Mouse (Mus musculus): ENCODE results near the gene Cela1. TPM values are rescaled to one million over a fixed set of nuclear protein-coding genes. Genes with fewer than 3 reads are reported as not detected.

Gene Cela1
- polyA plus RNA-seq, 1 experiment, result 8.3 TPM

DNA sequence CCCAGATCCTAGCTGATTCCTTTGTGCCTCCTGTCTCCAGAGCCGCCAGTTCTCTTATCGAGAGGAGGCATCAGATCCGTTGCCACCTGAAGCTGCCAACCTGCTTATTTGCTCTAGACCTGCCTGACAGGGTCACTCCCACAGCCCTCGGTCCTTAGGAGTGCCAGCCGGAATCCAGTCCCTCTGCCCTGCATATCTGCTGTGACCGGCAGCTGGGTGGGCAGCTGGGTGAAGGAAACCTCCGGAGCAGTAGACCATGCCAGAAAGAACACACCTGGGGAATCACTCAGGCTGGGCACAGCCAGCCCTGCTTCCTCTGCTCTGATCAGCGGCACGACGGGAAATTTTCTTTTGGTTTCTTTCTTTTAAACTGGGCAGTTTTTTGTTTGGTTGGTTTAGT, 54.4 kb downstream of the Cela1 start:
- no peak for TF ChIP-seq CTCF (IDR thresholded peaks at IDR 0.05; ENCODE audit: borderline replicate concordance, insufficient read depth, low read depth, low read length)
- no peak for TF ChIP-seq POLR2A (IDR thresholded peaks at IDR 0.05; ENCODE audit: borderline replicate concordance, insufficient read depth, low read length)
- H3K4me3 ChIP-seq (replicated peaks; ENCODE audit: insufficient read depth, low read depth, low read length), result no peak overlapping the region
- DNase-seq, result no peak
- WGBS, result 84% methylated on average over 10 of the region's 10 CpGs
- H3K4me1 ChIP-seq (ENCODE audit: control insufficient read depth, insufficient read depth, low read length), result no peaks in the 10 kb centered on the region
- peaks cover 12% of the 10 kb centered on the region for H3K27me3 ChIP-seq (ENCODE audit: control insufficient read depth, insufficient read depth, low read length)
- H3K27ac ChIP-seq (ENCODE audit: insufficient read depth, low read length), result no peak overlapping the region

GRCm38 (mm10) chr15:100632323-100632722, 55.4 kb downstream of the Cela1 start:
- no peak for DNase-seq
- no peak overlapping the region for H3K4me3 ChIP-seq (replicated peaks; ENCODE audit: insufficient read depth, low read depth, low read length)
- no peaks in the 10 kb centered on the region for H3K4me1 ChIP-seq (ENCODE audit: control insufficient read depth, insufficient read depth, low read length)
- peaks cover 12% of the 10 kb centered on the region for H3K27me3 ChIP-seq (ENCODE audit: control insufficient read depth, insufficient read depth, low read length)
- 94% methylated on average over 5 of the region's 5 CpGs for WGBS
- TF ChIP-seq CTCF (IDR thresholded peaks at IDR 0.05; ENCODE audit: borderline replicate concordance, insufficient read depth, low read depth, low read length), result no peak
- no peak for TF ChIP-seq POLR2A (IDR thresholded peaks at IDR 0.05; ENCODE audit: borderline replicate concordance, insufficient read depth, low read length)
- no peak overlapping the region for H3K27ac ChIP-seq (ENCODE audit: insufficient read depth, low read length)

DNA sequence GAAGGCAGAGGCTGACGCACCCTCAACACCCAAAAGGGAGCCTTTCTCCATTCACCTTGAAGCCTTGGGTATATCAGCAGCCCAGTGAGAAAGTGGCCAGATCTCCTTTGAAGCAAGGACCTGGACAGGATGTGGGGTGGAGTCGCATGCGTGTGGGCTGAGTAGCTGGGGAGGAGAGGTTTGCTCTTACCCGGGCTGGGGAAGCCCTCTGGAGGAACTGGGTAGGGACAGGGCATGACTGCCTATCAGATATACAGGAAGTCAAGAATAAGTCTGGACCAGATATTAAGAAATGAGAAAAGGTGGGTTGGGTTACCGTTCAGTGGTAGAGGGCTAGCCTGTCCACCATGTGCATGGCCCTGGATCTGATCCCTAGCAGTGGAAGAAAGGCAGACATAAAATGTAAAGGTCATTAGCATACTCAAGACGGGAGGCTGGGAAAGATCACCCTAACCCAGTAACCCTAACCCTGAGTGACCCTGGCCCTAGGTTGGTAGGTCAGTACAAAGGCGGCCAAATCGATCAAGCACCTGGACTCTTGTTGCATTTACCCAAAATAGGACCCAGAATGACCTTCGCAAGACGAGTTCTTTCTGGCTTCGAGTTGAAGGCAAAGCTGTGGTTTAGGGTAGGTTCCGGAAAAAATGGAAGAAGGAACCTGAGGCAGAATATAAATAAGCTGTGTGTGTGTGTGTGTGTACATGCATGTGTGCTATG, 56.1 kb downstream of the Cela1 start:
- no peak overlapping the region for H3K4me3 ChIP-seq (replicated peaks; ENCODE audit: insufficient read depth, low read depth, low read length)
- H3K27ac ChIP-seq (ENCODE audit: insufficient read depth, low read length), result no peak overlapping the region
- TF ChIP-seq POLR2A (IDR thresholded peaks at IDR 0.05; ENCODE audit: borderline replicate concordance, insufficient read depth, low read length), result no peak
- no peak for TF ChIP-seq CTCF (IDR thresholded peaks at IDR 0.05; ENCODE audit: borderline replicate concordance, insufficient read depth, low read depth, low read length)
- DNase-seq, result no peak
- 93% methylated on average over 12 of the region's 12 CpGs for WGBS
- H3K27me3 ChIP-seq (ENCODE audit: control insufficient read depth, insufficient read depth, low read length), result peaks cover 10% of the 10 kb centered on the region
- H3K4me1 ChIP-seq (ENCODE audit: control insufficient read depth, insufficient read depth, low read length), result no peaks in the 10 kb centered on the region

- 78% methylated on average over 3 of the region's 3 CpGs for WGBS
- no peak overlapping the region for H3K4me3 ChIP-seq (replicated peaks; ENCODE audit: insufficient read depth, low read depth, low read length)
- no peak for DNase-seq
- H3K27ac ChIP-seq (ENCODE audit: insufficient read depth, low read length), result no peak overlapping the region
- no peaks in the 10 kb centered on the region for H3K4me1 ChIP-seq (ENCODE audit: control insufficient read depth, insufficient read depth, low read length)
- no peaks in the 10 kb centered on the region; the same call in 1 of the 2 replicates for H3K27me3 ChIP-seq (ENCODE audit: control insufficient read depth, insufficient read depth, low read length)
- TF ChIP-seq CTCF (IDR thresholded peaks at IDR 0.05; ENCODE audit: borderline replicate concordance, insufficient read depth, low read depth, low read length) (no peak), POLR2A (IDR thresholded peaks at IDR 0.05; ENCODE audit: borderline replicate concordance, insufficient read depth, low read length) (no peak)
Measured at GRCm38 (mm10) chr15:100630126-100630525, 57.6 kb downstream of the Cela1 start.

DNA sequence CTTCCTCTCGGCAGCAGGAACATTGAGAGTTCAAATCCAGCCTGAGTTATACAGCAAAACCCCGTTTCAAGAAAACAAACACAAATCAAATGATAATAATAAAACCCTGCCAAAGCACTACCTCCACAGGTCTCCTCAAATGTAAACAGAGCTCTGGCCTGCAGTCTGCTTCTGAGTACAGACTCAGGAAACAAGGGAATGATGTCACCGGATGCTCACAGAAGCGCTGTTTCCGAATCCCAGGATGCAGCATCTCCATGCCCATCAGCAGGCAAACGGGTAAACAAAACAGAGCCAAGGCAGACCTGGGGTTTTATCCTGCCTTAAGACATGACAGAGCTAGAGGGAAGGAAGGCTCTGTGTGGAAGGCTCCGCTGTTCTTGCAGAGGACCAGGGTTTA, 58.9 kb downstream of the Cela1 start:
- no peaks in the 10 kb centered on the region for H3K27me3 ChIP-seq (ENCODE audit: control insufficient read depth, insufficient read depth, low read length)
- H3K4me3 ChIP-seq (replicated peaks; ENCODE audit: insufficient read depth, low read depth, low read length), result no peak overlapping the region
- DNase-seq, result no peak
- H3K4me1 ChIP-seq (ENCODE audit: control insufficient read depth, insufficient read depth, low read length), result no peaks in the 10 kb centered on the region
- no peak for TF ChIP-seq CTCF (IDR thresholded peaks at IDR 0.05; ENCODE audit: borderline replicate concordance, insufficient read depth, low read depth, low read length)
- TF ChIP-seq POLR2A (IDR thresholded peaks at IDR 0.05; ENCODE audit: borderline replicate concordance, insufficient read depth, low read length), result no peak
- no peak overlapping the region for H3K27ac ChIP-seq (ENCODE audit: insufficient read depth, low read length)
- WGBS, result 66% methylated on average over 7 of the region's 7 CpGs

GRCm38 (mm10) chr15:100627774-100628370, 59.8 kb downstream of the Cela1 start:
- H3K4me1 ChIP-seq (ENCODE audit: control insufficient read depth, insufficient read depth, low read length), result no peaks in the 10 kb centered on the region
- WGBS, result 16% methylated on average over 11 of the region's 11 CpGs
- DNase-seq, result no peak
- no peaks in the 10 kb centered on the region for H3K27me3 ChIP-seq (ENCODE audit: control insufficient read depth, insufficient read depth, low read length)
- H3K27ac ChIP-seq (ENCODE audit: insufficient read depth, low read length), result no peak overlapping the region
- TF ChIP-seq CTCF (IDR thresholded peaks at IDR 0.05; ENCODE audit: borderline replicate concordance, insufficient read depth, low read depth, low read length) (no peak), POLR2A (IDR thresholded peaks at IDR 0.05; ENCODE audit: borderline replicate concordance, insufficient read depth, low read length) (no peak)
- H3K4me3 ChIP-seq (replicated peaks; ENCODE audit: insufficient read depth, low read depth, low read length), result no peak overlapping the region

GRCm38 (mm10) chr15:100627287-100627686, 60.4 kb downstream of the Cela1 start:
- 26% methylated on average over 10 of the region's 10 CpGs for WGBS

DNA sequence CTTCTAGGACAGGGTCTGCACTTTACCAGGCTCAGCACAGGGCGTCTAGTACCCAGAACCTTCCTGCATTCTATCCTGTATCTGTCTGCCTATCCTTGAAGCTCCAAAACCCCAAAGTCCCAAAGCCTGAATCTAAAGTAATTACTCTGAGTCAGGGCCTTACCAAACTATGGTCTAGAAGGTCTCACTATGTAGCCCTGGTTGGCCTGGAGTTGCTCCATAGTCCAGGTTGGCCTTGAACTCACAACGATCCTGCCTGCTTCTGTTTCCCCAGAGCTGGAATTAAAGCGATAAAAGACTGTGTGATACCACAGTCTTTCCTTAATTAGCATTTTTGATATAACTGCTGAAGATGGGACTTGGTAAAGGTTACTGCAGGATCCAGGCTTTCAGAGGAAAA, 63.3 kb downstream of the Cela1 start:
- H3K4me3 ChIP-seq (replicated peaks; ENCODE audit: insufficient read depth, low read depth, low read length), result no peak overlapping the region
- WGBS, result 85% methylated on average over 3 of the region's 3 CpGs
- DNase-seq, result no peak
- H3K27me3 ChIP-seq (ENCODE audit: control insufficient read depth, insufficient read depth, low read length), result no peaks in the 10 kb centered on the region
- H3K27ac ChIP-seq (ENCODE audit: insufficient read depth, low read length), result no peak overlapping the region
- TF ChIP-seq POLR2A (IDR thresholded peaks at IDR 0.05; ENCODE audit: borderline replicate concordance, insufficient read depth, low read length) (no peak), CTCF (IDR thresholded peaks at IDR 0.05; ENCODE audit: borderline replicate concordance, insufficient read depth, low read depth, low read length) (no peak)
- no peaks in the 10 kb centered on the region for H3K4me1 ChIP-seq (ENCODE audit: control insufficient read depth, insufficient read depth, low read length)

More at GRCm38 (mm10) chr15:100627287-100627686, 60.4 kb downstream of the Cela1 start:
- DNase-seq, result no peak
- TF ChIP-seq CTCF (IDR thresholded peaks at IDR 0.05; ENCODE audit: borderline replicate concordance, insufficient read depth, low read depth, low read length) (no peak), POLR2A (IDR thresholded peaks at IDR 0.05; ENCODE audit: borderline replicate concordance, insufficient read depth, low read length) (no peak)
- H3K27me3 ChIP-seq (ENCODE audit: control insufficient read depth, insufficient read depth, low read length), result no peaks in the 10 kb centered on the region
- H3K4me1 ChIP-seq (ENCODE audit: control insufficient read depth, insufficient read depth, low read length), result no peaks in the 10 kb centered on the region
- H3K4me3 ChIP-seq (replicated peaks; ENCODE audit: insufficient read depth, low read depth, low read length), result no peak overlapping the region
- H3K27ac ChIP-seq (ENCODE audit: insufficient read depth, low read length), result no peak overlapping the region

Other genes starting within 250 kb of the Cela1 start
- gene Letmd1, start 218.9 kb downstream of the Cela1 start, polyA plus RNA-seq (2012; rRNA removed), result 67.0 and 70.5 TPM in 2 replicates
- 18.0 and 18.3 TPM in 2 replicates for gene Csrnp2, start 192.4 kb downstream of the Cela1 start, polyA plus RNA-seq (2012; rRNA removed)
- gene Tfcp2, start 135.9 kb downstream of the Cela1 start, polyA plus RNA-seq (2012; rRNA removed), result 25.4 and 27.6 TPM in 2 replicates
- 63.9 and 64.5 TPM in 2 replicates for gene Pou6f1, start 87.9 kb downstream of the Cela1 start, polyA plus RNA-seq (2012; rRNA removed)
- 214 and 220 TPM in 2 replicates for gene Dazap2, start 72.6 kb downstream of the Cela1 start, polyA plus RNA-seq (2012; rRNA removed)
- 3.3 and 3.7 TPM in 2 replicates for gene Smagp, start 51.0 kb downstream of the Cela1 start, polyA plus RNA-seq (2012; rRNA removed)
- 3.0 and 4.1 TPM in 2 replicates for gene Bin2, start 18.4 kb downstream of the Cela1 start, polyA plus RNA-seq (2012; rRNA removed)
- 9.0 and 13.1 TPM in 2 replicates for gene Galnt6, start 41.5 kb upstream of the Cela1 start, polyA plus RNA-seq (2012; rRNA removed)
- 30.1 and 31.2 TPM in 2 replicates for gene Slc4a8, start 73.8 kb upstream of the Cela1 start, polyA plus RNA-seq (2012; rRNA removed)
- gene Scn8a, start 181.9 kb upstream of the Cela1 start, polyA plus RNA-seq (2012; rRNA removed), result 103 and 107 TPM in 2 replicates

Data from cerebellum, adult 2 months (tissue).